Mouse (Mus musculus): ENCODE results near the gene Higd1a. TPM values are rescaled to one million over a fixed set of nuclear protein-coding genes. Genes with fewer than 3 reads are reported as not detected.

Gene Higd1a
- polyA plus RNA-seq, 1 experiment from 2014 or later = 168 TPM

DNA sequence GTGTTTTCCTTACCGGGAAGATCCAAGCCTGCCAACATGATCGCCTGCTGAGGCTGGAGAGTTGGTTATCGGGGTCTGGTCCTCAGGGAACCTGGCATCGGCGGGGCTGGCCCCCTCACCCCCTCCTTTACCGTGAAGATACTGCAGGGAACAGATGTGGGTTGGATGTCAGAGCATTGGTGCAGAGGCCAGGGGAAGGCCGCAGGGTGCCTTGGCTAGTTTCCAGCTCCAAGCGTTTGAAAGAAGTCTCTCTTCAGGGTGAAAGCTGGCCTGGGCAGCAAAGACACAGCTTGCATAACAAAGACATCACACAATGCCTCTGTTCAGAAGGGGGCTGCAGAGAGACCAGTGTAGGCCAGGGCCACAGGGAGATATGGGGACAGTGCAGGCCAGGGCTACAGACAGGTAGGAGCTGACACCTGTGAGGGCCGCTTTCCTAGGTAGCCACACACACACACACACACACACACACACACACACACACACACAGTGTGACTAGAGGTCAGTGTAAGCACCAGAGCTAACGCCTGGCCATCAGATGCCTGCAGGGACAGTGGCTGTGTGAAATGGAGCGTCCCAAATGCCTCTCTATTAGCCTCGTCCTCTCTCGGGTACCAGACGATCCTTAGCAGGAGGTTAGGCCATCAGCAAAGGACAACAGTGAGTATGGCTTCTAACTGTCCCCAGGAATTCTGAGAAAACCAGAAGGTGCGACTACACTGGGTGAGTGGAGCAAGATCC, 47.9 kb downstream of the Higd1a start:
- H3K36me3 ChIP-seq = no peaks in the 10 kb centered on the region
- H3K9me3 ChIP-seq = no peaks in the 10 kb centered on the region
- ATAC-seq (ENCODE audit: insufficient number of reproducible peaks, insufficient read depth, low FRiP score, low TSS enrichment, low read depth) = no peak
- no peak overlapping the region for H3K4me2 ChIP-seq
- peaks cover 20% of the 10 kb centered on the region for H3K4me1 ChIP-seq
- no peak overlapping the region for H3K27ac ChIP-seq
- H3K4me3 ChIP-seq = no peak overlapping the region
- H3K27me3 ChIP-seq = no peaks in the 10 kb centered on the region
- no peak overlapping the region for H3K9ac ChIP-seq
- WGBS = 24% methylated on average over 15 of the region's 15 CpGs

DNA sequence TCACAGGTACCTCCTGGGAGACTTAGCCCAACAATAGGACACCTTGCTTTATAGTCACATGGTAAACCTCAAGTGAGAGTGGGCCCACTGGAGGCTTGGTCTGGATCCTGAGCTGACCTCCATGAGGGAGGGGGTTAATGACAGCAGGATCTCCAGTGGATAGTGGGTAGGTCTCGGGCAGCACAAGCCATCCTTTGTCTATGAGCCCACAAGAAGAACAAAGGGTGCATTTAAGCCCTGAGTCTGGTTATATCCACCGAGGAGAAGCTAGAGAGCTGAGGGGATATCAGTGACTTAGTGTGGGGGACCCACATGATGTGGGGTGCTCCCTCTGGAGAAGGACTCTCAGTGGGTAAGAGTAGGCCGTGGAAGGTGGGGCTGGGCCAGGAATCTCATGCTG, 49.7 kb downstream of the Higd1a start:
- H3K36me3 ChIP-seq = no peaks in the 10 kb centered on the region
- H3K9ac ChIP-seq = no peak overlapping the region
- 36% methylated on average over 3 of the region's 3 CpGs for WGBS
- peaks cover 20% of the 10 kb centered on the region for H3K4me1 ChIP-seq
- no peak overlapping the region for H3K27ac ChIP-seq
- ATAC-seq (ENCODE audit: insufficient number of reproducible peaks, insufficient read depth, low FRiP score, low TSS enrichment, low read depth) = no peak
- no peaks in the 10 kb centered on the region for H3K9me3 ChIP-seq
- H3K27me3 ChIP-seq = no peaks in the 10 kb centered on the region
- H3K4me2 ChIP-seq = no peak overlapping the region
- no peak overlapping the region for H3K4me3 ChIP-seq

DNA sequence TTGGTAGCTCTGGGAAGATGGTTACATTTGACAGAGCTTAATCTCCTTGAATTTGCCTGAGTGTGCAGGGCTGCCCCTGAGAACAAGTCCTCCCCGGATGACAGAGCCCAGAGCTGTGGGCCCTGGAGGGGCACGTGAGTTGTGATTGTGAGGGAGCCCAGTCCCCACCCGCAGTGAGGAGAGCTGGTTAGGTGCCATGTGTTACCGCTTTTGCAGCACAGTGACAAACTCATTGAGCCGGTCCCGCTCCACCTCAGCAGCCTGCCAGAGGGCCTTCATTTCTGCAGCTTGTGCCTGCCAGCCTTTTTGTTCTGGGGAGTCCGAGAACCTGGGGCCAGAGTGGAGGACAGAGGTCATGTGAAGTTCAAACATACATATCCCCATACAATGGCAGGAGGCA, 50.2 kb downstream of the Higd1a start:
- 55% methylated on average over 7 of the region's 7 CpGs for WGBS
- no peak overlapping the region for H3K27ac ChIP-seq
- no peak overlapping the region for H3K4me2 ChIP-seq
- no peaks in the 10 kb centered on the region for H3K9me3 ChIP-seq
- H3K27me3 ChIP-seq = no peaks in the 10 kb centered on the region
- H3K4me3 ChIP-seq = no peak overlapping the region
- no peak for ATAC-seq (ENCODE audit: insufficient number of reproducible peaks, insufficient read depth, low FRiP score, low TSS enrichment, low read depth)
- peak overlapping the region; percentile 52; the same call in 1 of the 2 replicates for H3K9ac ChIP-seq
- no peaks in the 10 kb centered on the region for H3K36me3 ChIP-seq
- peaks cover 20% of the 10 kb centered on the region for H3K4me1 ChIP-seq

DNA sequence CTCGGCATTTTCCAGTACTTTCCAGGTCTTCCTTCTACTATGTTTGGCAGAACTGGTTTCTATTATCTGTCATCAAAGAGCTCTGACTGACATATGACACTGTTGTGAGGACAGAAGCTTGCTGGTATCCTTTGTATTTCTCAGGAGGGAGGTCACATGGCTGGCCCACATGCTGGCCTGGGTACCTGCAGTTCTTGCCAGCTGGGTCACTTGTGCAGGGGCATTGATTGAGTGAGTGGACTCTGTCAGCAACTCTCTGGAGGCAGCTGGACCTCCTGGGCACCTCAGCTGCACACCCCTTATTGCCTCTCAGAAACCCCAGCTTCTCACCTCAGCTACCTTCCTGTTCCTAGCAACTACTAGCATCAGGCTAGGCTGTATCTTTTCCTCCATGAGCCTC, 50.6 kb downstream of the Higd1a start:
- peak overlapping the region; percentile 52; the same call in 1 of the 2 replicates for H3K9ac ChIP-seq
- H3K36me3 ChIP-seq = no peaks in the 10 kb centered on the region
- peaks cover 20% of the 10 kb centered on the region for H3K4me1 ChIP-seq
- ATAC-seq (ENCODE audit: insufficient number of reproducible peaks, insufficient read depth, low FRiP score, low TSS enrichment, low read depth) = no peak
- H3K4me3 ChIP-seq = no peak overlapping the region
- WGBS = 18% methylated on average over 1 of the region's 1 CpGs
- H3K27ac ChIP-seq = no peak overlapping the region
- H3K9me3 ChIP-seq = no peaks in the 10 kb centered on the region
- no peak overlapping the region for H3K4me2 ChIP-seq
- no peaks in the 10 kb centered on the region for H3K27me3 ChIP-seq

DNA sequence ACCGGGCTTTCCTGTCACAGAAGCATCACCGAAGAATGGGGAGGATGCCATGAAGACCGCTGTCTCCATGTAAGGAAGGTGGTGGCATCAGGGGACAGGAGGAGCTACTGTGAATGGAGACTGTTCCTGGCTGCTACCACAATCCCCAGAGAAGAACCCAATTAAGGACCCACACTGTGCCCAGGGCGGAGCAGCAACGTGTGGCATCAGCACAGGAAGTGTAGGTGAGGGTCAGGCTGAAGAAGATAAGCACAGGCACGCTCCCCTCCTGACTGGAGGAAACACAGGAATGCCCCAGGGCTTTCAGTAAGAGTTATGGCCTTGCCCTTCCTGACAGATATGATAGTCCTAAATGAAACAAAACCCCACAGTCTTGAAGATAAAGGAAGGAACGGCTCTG, 55.4 kb downstream of the Higd1a start:
- ATAC-seq (ENCODE audit: insufficient number of reproducible peaks, insufficient read depth, low FRiP score, low TSS enrichment, low read depth) = no peak
- H3K9me3 ChIP-seq = no peaks in the 10 kb centered on the region
- 58% methylated on average over 7 of the region's 7 CpGs for WGBS

DNA sequence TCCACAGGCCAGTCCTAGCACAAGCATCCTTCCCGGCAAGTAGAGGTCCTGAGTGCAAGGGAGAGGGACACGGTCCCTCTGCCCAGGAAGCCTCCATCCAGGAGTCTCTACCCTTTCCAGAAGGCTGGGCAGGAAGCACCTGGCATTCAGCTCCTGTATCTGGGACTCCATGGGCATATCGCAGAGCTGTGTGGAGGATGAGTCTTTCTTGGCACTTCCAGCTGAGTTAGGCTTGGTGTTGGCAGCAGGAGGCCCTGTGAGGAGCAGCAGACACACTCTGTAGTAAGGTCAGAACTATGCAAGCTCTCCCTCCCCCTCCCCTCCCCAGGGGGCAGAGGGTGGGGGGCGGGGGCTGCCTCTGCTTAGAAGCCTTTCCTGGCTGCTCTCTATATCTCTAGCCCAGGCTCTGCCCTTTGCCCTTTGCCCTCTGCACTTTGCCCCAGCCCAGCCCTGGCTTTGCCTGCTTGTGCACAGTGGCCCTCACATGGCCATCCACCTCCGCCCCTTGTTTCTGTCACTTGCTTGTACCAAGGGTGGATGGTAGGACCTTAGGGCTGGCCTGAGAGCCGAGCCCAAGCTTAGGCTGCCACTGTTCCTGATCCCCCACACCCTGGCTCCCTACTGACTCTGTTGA, 59.2 kb downstream of the Higd1a start:
- Histone ChIP-seq H3K36me3 (no peaks in the 10 kb centered on the region), H3K27ac (no peak overlapping the region), H3K9me3 (no peaks in the 10 kb centered on the region), H3K27me3 (peaks cover 10% of the 10 kb centered on the region; the same call in 1 of the 2 replicates), H3K4me2 (no peak overlapping the region), H3K4me1 (peaks cover 6% of the 10 kb centered on the region; the same call in 1 of the 2 replicates), H3K4me3 (no peak overlapping the region), H3K9ac (no peak overlapping the region)
- ATAC-seq (ENCODE audit: insufficient number of reproducible peaks, insufficient read depth, low FRiP score, low TSS enrichment, low read depth) = no peak
- 28% methylated on average over 6 of the region's 6 CpGs for WGBS

More for the DNA sequence above, 55.4 kb downstream of the Higd1a start:
- H3K27me3 ChIP-seq = peaks cover 3% of the 10 kb centered on the region; the same call in 1 of the 2 replicates
- no peak overlapping the region for H3K9ac ChIP-seq
- H3K4me1 ChIP-seq = peaks cover 11% of the 10 kb centered on the region; the same call in 1 of the 2 replicates
- no peak overlapping the region for H3K4me2 ChIP-seq
- no peaks in the 10 kb centered on the region for H3K36me3 ChIP-seq
- no peak overlapping the region for H3K4me3 ChIP-seq
- no peak overlapping the region for H3K27ac ChIP-seq

Other genes starting within 250 kb of the Higd1a start
- gene Lyzl4, start 216.3 kb downstream of the Higd1a start, polyA plus RNA-seq (2015; fragmentation: Nextera tagmentation; extraction: Ambion mirVana) = 0.28 and 0.34 TPM in 2 replicates
- 0.67 TPM in 2 replicates for gene Vipr1, start 215.6 kb downstream of the Higd1a start, polyA plus RNA-seq (2015; fragmentation: Nextera tagmentation; extraction: Ambion mirVana)
- gene Sec22c, start 152.9 kb downstream of the Higd1a start, polyA plus RNA-seq (2015; fragmentation: Nextera tagmentation; extraction: Ambion mirVana) = 15.8 and 16.8 TPM in 2 replicates
- 115 and 129 TPM in 2 replicates for gene Ss18l2, start 148.0 kb downstream of the Higd1a start, polyA plus RNA-seq (2015; fragmentation: Nextera tagmentation; extraction: Ambion mirVana)
- gene Nktr, start 139.2 kb downstream of the Higd1a start, polyA plus RNA-seq (2015; fragmentation: Nextera tagmentation; extraction: Ambion mirVana) = 70.1 and 84.9 TPM in 2 replicates
- 14.0 and 16.5 TPM in 2 replicates for gene Zfp651, start 99.0 kb downstream of the Higd1a start, polyA plus RNA-seq (2015; fragmentation: Nextera tagmentation; extraction: Ambion mirVana)
- 1.1 and 1.2 TPM in 2 replicates for gene Klhl40, start 80.8 kb downstream of the Higd1a start, polyA plus RNA-seq (2015; fragmentation: Nextera tagmentation; extraction: Ambion mirVana)
- gene Hhatl, start 65.9 kb downstream of the Higd1a start, polyA plus RNA-seq (2015; fragmentation: Nextera tagmentation; extraction: Ambion mirVana) = 0.20 TPM in 1 of 2 replicates, not detected in the other
- 0.85 and 1.0 TPM in 2 replicates for gene Ccdc13, start 18.9 kb downstream of the Higd1a start, polyA plus RNA-seq (2015; fragmentation: Nextera tagmentation; extraction: Ambion mirVana)
- 0.58 TPM in 1 of 2 replicates, not detected in the other for gene Ackr2, start 40.0 kb upstream of the Higd1a start, polyA plus RNA-seq (2015; fragmentation: Nextera tagmentation; extraction: Ambion mirVana)
- 0.14 TPM in 1 of 2 replicates, not detected in the other for gene Cyp8b1, start 57.9 kb upstream of the Higd1a start, polyA plus RNA-seq (2015; fragmentation: Nextera tagmentation; extraction: Ambion mirVana)
- 2.4 and 3.2 TPM in 2 replicates for gene Fam198a, start 92.6 kb upstream of the Higd1a start, polyA plus RNA-seq (2015; fragmentation: Nextera tagmentation; extraction: Ambion mirVana)
- gene Pomgnt2, start 138.7 kb upstream of the Higd1a start, polyA plus RNA-seq (2015; fragmentation: Nextera tagmentation; extraction: Ambion mirVana) = 15.1 and 16.9 TPM in 2 replicates

Measured in embryonic facial prominence, embryonic 13.5 days (tissue).